Mouse (Mus musculus) embryonic facial prominence, embryonic 15.5 days (tissue): ENCODE measurements around the gene Rnf157. TPM values are rescaled to one million over a fixed set of nuclear protein-coding genes. Genes with fewer than 3 reads are reported as not detected.

Experiments
- ATAC-seq: fragments of 200-750 bp; cut with Nextera tagmentation; 2 replicates; pipeline ENCODE4 v1.8.0; 2017; ENCODE audit warnings: low read depth, moderate TSS enrichment; ENCODE audit not compliant: insufficient number of reproducible peaks, low FRiP score, low TSS enrichment
- H3K27ac ChIP-seq: fragments of 300-500 bp; sonication (generic); replicated peaks from 2 replicates; pipeline ENCODE4 v1.5.1; 2015; ENCODE audit warnings: mild to moderate bottlenecking, inconsistent platforms
- H3K27me3 ChIP-seq: fragments of 300-500 bp; sonication (generic); 2 replicates; pipeline ENCODE4 v1.6.1; 2015; ENCODE audit warnings: inconsistent platforms
- H3K36me3 ChIP-seq: fragments of 300-500 bp; sonication (generic); 2 replicates; pipeline ENCODE4 v1.6.1; 2015; ENCODE audit warnings: mild to moderate bottlenecking, inconsistent platforms
- H3K4me1 ChIP-seq: fragments of 300-500 bp; sonication (generic); 2 replicates; pipeline ENCODE4 v1.6.1; 2015; ENCODE audit warnings: inconsistent platforms
- H3K4me2 ChIP-seq: fragments of 300-500 bp; sonication (generic); replicated peaks from 2 replicates; pipeline ENCODE4 v1.6.1; 2015; ENCODE audit warnings: mild to moderate bottlenecking, inconsistent platforms
- H3K4me3 ChIP-seq: fragments of 300-500 bp; sonication (generic); replicated peaks from 2 replicates; pipeline ENCODE4 v1.5.1; 2015; ENCODE audit warnings: mild to moderate bottlenecking, inconsistent platforms
- H3K9ac ChIP-seq: fragments of 300-500 bp; sonication (generic); 2 replicates; pipeline ENCODE4 v1.6.1; 2015; ENCODE audit warnings: inconsistent platforms
- H3K9me3 ChIP-seq: fragments of 300-500 bp; sonication (generic); replicated peaks from 2 replicates; pipeline ENCODE4 v1.6.1; 2016; ENCODE audit warnings: inconsistent platforms
- WGBS: fragments of 180-500 bp; shearing (Covaris S2); methylation state at CpG from one replicate; pipeline ENCODE4 v1.1.7; 2015; 5-methylcytosine and 5-hydroxymethylcytosine counted together
- polyA plus RNA-seq: library from polyadenylated mRNA; unstranded; fragments of >200 nt; fragmentation: Nextera tagmentation; extraction: Ambion mirVana; gene quantifications from 2 replicates; pipeline ENCODE4 v1.2.1, GENCODE M21; 2015

The Rnf157 gene
- polyA plus RNA-seq, 1 experiment from 2014 or later: 17.0 TPM

- 0 out of 2 replicates have a peak, but pooled peaks have one; percentile 15 for ATAC-seq
- peak within 1 kb of the TSS; percentile 29; the same call in 1 of the 2 replicates for H3K27ac ChIP-seq
- H3K9ac ChIP-seq: peak within 1 kb of the TSS; percentile 72
- H3K9me3 ChIP-seq: no peaks in the 10 kb centered on the region
- peaks cover 20% of the 10 kb centered on the region for H3K4me1 ChIP-seq
- H3K4me3 ChIP-seq: peak within 1 kb of the TSS; percentile 73
- 75% methylated on average over 10 of the region's 10 CpGs for WGBS
- H3K4me2 ChIP-seq: peak within 1 kb of the TSS; percentile 81
- H3K27me3 ChIP-seq: no peaks in the 10 kb centered on the region
- peaks cover 28% of the 10 kb centered on the region for H3K36me3 ChIP-seq
Observed at GRCm38 (mm10) chr11:116307019-116307725, 105.7 kb downstream of the Rnf157 start, which contains the start of gene Exoc7. Gene Exoc7 (minus strand): TSS chr11:116307233.

GRCm38 (mm10) chr11:116306126-116306982 is 106.5 kb downstream of the Rnf157 start:
- peak; percentile 86 for ATAC-seq
- WGBS: 2% methylated on average over 53 of the region's 53 CpGs
- H3K27ac ChIP-seq: peak overlapping the region; percentile 29; the same call in 1 of the 2 replicates

GRCm38 (mm10) chr11:116305423-116305822 is 107.4 kb downstream of the Rnf157 start:
- no peak overlapping the region for H3K9ac ChIP-seq
- H3K4me1 ChIP-seq: peaks cover 9% of the 10 kb centered on the region
- ATAC-seq: no peak
- H3K27ac ChIP-seq: no peak overlapping the region
- H3K9me3 ChIP-seq: no peaks in the 10 kb centered on the region
- H3K4me3 ChIP-seq: peak overlapping the region; percentile 73
- WGBS: 94% methylated on average over 2 of the region's 2 CpGs
- H3K4me2 ChIP-seq: peak overlapping the region; percentile 81
- H3K27me3 ChIP-seq: no peaks in the 10 kb centered on the region
- H3K36me3 ChIP-seq: peaks cover 45% of the 10 kb centered on the region

More at GRCm38 (mm10) chr11:116306126-116306982, 106.5 kb downstream of the Rnf157 start:
- peak overlapping the region; percentile 72 for H3K9ac ChIP-seq
- H3K4me1 ChIP-seq: peaks cover 12% of the 10 kb centered on the region
- peak overlapping the region; percentile 81 for H3K4me2 ChIP-seq
- no peaks in the 10 kb centered on the region for H3K27me3 ChIP-seq
- H3K36me3 ChIP-seq: peaks cover 35% of the 10 kb centered on the region
- H3K4me3 ChIP-seq: peak overlapping the region; percentile 73
- no peaks in the 10 kb centered on the region for H3K9me3 ChIP-seq

- Histone ChIP-seq H3K27me3 (no peaks in the 10 kb centered on the region), H3K4me1 (peaks cover 5% of the 10 kb centered on the region; the same call in 1 of the 2 replicates), H3K27ac (no peak overlapping the region), H3K4me3 (no peak overlapping the region), H3K9me3 (no peaks in the 10 kb centered on the region), H3K36me3 (peaks cover 84% of the 10 kb centered on the region), H3K4me2 (no peak overlapping the region), H3K9ac (no peak overlapping the region)
- no peak for ATAC-seq
- WGBS: 91% methylated on average over 6 of the region's 6 CpGs
Observed at GRCm38 (mm10) chr11:116298621-116299020, 114.2 kb downstream of the Rnf157 start.

GRCm38 (mm10) chr11:116298221-116298620 is 114.6 kb downstream of the Rnf157 start:
- no peak overlapping the region for H3K4me3 ChIP-seq
- no peaks in the 10 kb centered on the region for H3K9me3 ChIP-seq
- 89% methylated on average over 11 of the region's 11 CpGs for WGBS
- H3K4me2 ChIP-seq: no peak overlapping the region
- no peak for ATAC-seq
- no peak overlapping the region for H3K9ac ChIP-seq
- H3K36me3 ChIP-seq: peaks cover 80% of the 10 kb centered on the region
- H3K27ac ChIP-seq: no peak overlapping the region
- peaks cover 5% of the 10 kb centered on the region; the same call in 1 of the 2 replicates for H3K4me1 ChIP-seq
- no peaks in the 10 kb centered on the region for H3K27me3 ChIP-seq

GRCm38 (mm10) chr11:116297017-116297416 is 115.8 kb downstream of the Rnf157 start:
- Histone ChIP-seq H3K4me2 (no peak overlapping the region), H3K27ac (no peak overlapping the region), H3K27me3 (no peaks in the 10 kb centered on the region), H3K4me3 (no peak overlapping the region), H3K4me1 (peaks cover 5% of the 10 kb centered on the region; the same call in 1 of the 2 replicates), H3K9ac (no peak overlapping the region), H3K9me3 (no peaks in the 10 kb centered on the region), H3K36me3 (peaks cover 79% of the 10 kb centered on the region)
- WGBS: 73% methylated on average over 3 of the region's 3 CpGs
- ATAC-seq: no peak

GRCm38 (mm10) chr11:116296191-116296734 is 116.6 kb downstream of the Rnf157 start:
- Histone ChIP-seq H3K27me3 (no peaks in the 10 kb centered on the region), H3K4me2 (no peak overlapping the region), H3K4me3 (no peak overlapping the region), H3K27ac (no peak overlapping the region), H3K9ac (no peak overlapping the region), H3K4me1 (peaks cover 5% of the 10 kb centered on the region; the same call in 1 of the 2 replicates), H3K9me3 (no peaks in the 10 kb centered on the region), H3K36me3 (peaks cover 80% of the 10 kb centered on the region)
- no peak for ATAC-seq
- 82% methylated on average over 8 of the region's 8 CpGs for WGBS

- Histone ChIP-seq H3K9ac (no peak overlapping the region), H3K4me2 (no peak overlapping the region), H3K27ac (no peak overlapping the region), H3K27me3 (no peaks in the 10 kb centered on the region), H3K9me3 (no peaks in the 10 kb centered on the region), H3K36me3 (peaks cover 80% of the 10 kb centered on the region), H3K4me1 (peaks cover 5% of the 10 kb centered on the region; the same call in 1 of the 2 replicates), H3K4me3 (no peak overlapping the region)
- 32% methylated on average over 5 of the region's 5 CpGs for WGBS
- no peak for ATAC-seq
Observed at GRCm38 (mm10) chr11:116294319-116294718, 118.5 kb downstream of the Rnf157 start.

- Histone ChIP-seq H3K27me3 (no peaks in the 10 kb centered on the region), H3K27ac (no peak overlapping the region), H3K36me3 (peaks cover 80% of the 10 kb centered on the region), H3K9me3 (no peaks in the 10 kb centered on the region), H3K4me3 (no peak overlapping the region), H3K4me2 (no peak overlapping the region), H3K4me1 (peaks cover 5% of the 10 kb centered on the region; the same call in 1 of the 2 replicates), H3K9ac (no peak overlapping the region)
- 83% methylated on average over 12 of the region's 12 CpGs for WGBS
- ATAC-seq: no peak; the same call in 1 of the 2 replicates
Observed at GRCm38 (mm10) chr11:116293538-116294137, 119.2 kb downstream of the Rnf157 start.

GRCm38 (mm10) chr11:116292401-116292800 is 120.4 kb downstream of the Rnf157 start:
- Histone ChIP-seq H3K4me3 (no peak overlapping the region), H3K27me3 (no peaks in the 10 kb centered on the region)
- WGBS: 92% methylated on average over 13 of the region's 13 CpGs

More at GRCm38 (mm10) chr11:116292401-116292800, 120.4 kb downstream of the Rnf157 start:
- peaks cover 5% of the 10 kb centered on the region; the same call in 1 of the 2 replicates for H3K4me1 ChIP-seq
- peaks cover 82% of the 10 kb centered on the region for H3K36me3 ChIP-seq
- no peak overlapping the region for H3K9ac ChIP-seq
- no peak overlapping the region for H3K4me2 ChIP-seq
- H3K9me3 ChIP-seq: no peaks in the 10 kb centered on the region
- no peak overlapping the region for H3K27ac ChIP-seq
- no peak for ATAC-seq
